Mouse (Mus musculus) forebrain, embryonic 15.5 days (tissue): ENCODE measurements around the gene Mavs. TPM values are rescaled to one million over a fixed set of nuclear protein-coding genes. Genes with fewer than 3 reads are reported as not detected.
A peak's percentile ranks its signal among the peaks of the same experiment; 100 is the strongest.

Experiments
- ATAC-seq: fragments of 200-750 bp; cut with Nextera tagmentation; replicated peaks from 2 replicates; pipeline ENCODE4 v1.8.0; 2017; ENCODE audit warnings: mild to moderate bottlenecking, moderate TSS enrichment, moderate library complexity
- H3K27ac ChIP-seq: fragments of 300-500 bp; sonication (generic); replicated peaks from 2 replicates; pipeline ENCODE4 v1.5.1; 2015; ENCODE audit warnings: mild to moderate bottlenecking, inconsistent platforms
- H3K27me3 ChIP-seq: fragments of 300-500 bp; sonication (generic); 2 replicates; pipeline ENCODE4 v1.6.1; 2015; ENCODE audit warnings: inconsistent platforms
- H3K36me3 ChIP-seq: fragments of 300-500 bp; sonication (generic); 2 replicates; pipeline ENCODE4 v1.6.1; 2015; ENCODE audit warnings: mild to moderate bottlenecking, inconsistent platforms
- H3K4me1 ChIP-seq: fragments of 300-500 bp; sonication (generic); 2 replicates; pipeline ENCODE4 v1.6.1; 2015; ENCODE audit warnings: inconsistent platforms
- H3K4me2 ChIP-seq: fragments of 300-500 bp; sonication (generic); replicated peaks from 2 replicates; pipeline ENCODE4 v1.6.1; 2015; ENCODE audit warnings: mild to moderate bottlenecking, inconsistent platforms
- H3K4me3 ChIP-seq: fragments of 300-500 bp; sonication (generic); 2 replicates; pipeline ENCODE4 v1.5.1; 2015; ENCODE audit warnings: mild to moderate bottlenecking, inconsistent platforms
- H3K9ac ChIP-seq: fragments of 300-500 bp; sonication (generic); replicated peaks from 2 replicates; pipeline ENCODE4 v1.6.1; 2015; ENCODE audit warnings: mild to moderate bottlenecking, inconsistent platforms
- H3K9me3 ChIP-seq: fragments of 300-500 bp; sonication (generic); 2 replicates; pipeline ENCODE4 v1.6.1; 2016; ENCODE audit warnings: inconsistent platforms
- WGBS: fragments of 180-500 bp; shearing (Covaris S2); methylation state at CpG from one replicate; pipeline ENCODE4 v1.1.7; 2015; ENCODE audit warnings: mixed read lengths; 5-methylcytosine and 5-hydroxymethylcytosine counted together
- polyA plus RNA-seq: library from polyadenylated mRNA; unstranded; fragments of >200 nt; fragmentation: Nextera tagmentation; extraction: Ambion mirVana; gene quantifications from 2 replicates; pipeline ENCODE4 v1.2.1, GENCODE M21; 2015

Mavs gene
- polyA plus RNA-seq: 5.9 and 6.4 TPM in 2 replicates

- no peak within 1 kb of the TSS for H3K27ac ChIP-seq
- 7% methylated on average over 29 of the region's 29 CpGs for WGBS
- H3K4me2 ChIP-seq: peak within 1 kb of the TSS; percentile 63
- H3K9ac ChIP-seq: peak within 1 kb of the TSS; percentile 33
- H3K27me3 ChIP-seq: no peaks in the 10 kb centered on the region
- no peaks in the 10 kb centered on the region for H3K36me3 ChIP-seq
- H3K4me3 ChIP-seq: peak within 1 kb of the TSS; percentile 43
- H3K4me1 ChIP-seq: peaks cover 14% of the 10 kb centered on the region
- peak; percentile 100 for ATAC-seq
- no peaks in the 10 kb centered on the region for H3K9me3 ChIP-seq
Measured at GRCm38 (mm10) chr2:131233307-131234126, at the start of gene Mavs. Mavs (plus strand) TSS chr2:131234063.

- peak overlapping the region; percentile 77 for H3K4me2 ChIP-seq
Measured at GRCm38 (mm10) chr2:131186343-131186742, 47.5 kb upstream of the Mavs start.

DNA sequence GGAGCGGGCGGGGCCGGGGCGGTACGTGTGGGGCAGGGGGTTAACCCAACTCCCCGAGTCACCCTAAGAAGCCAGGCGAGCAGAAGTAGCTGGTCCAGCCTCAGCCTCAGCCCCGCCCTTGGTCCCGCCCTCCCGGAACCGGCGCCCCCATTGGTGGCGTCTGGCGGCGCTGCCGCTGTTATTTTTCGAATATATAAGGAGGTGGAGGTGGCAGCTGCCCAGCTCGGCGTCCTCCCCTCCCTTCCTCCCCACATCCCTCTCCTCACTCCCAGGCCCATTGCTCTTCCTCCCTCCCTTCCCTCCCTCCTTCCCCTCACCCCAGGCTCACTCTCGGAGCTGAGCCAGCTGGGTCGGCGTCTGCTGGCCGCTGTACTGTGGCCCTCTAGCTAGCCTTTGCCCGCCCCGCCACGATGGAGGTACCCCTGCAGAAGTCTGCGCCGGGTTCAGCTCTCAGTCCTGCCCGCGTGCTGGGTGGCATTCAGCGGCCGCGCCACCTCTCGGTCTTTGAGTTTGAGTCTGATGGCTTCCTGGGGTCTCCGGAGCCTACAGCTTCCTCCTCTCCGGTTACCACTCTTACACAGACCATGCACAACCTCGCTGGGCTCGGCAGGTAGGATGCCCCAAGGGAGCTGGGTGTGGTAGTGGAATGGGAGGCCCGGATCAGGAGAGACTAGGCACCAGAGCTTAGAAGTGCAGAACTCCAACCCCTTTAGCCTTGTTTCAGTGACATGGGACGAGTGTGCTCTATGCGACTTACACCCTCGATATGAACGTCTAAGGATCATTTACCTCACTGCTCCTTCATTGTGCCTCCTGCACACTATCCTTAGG is 46.9 kb upstream of the Mavs start, which contains the start of the genes Cdc25b and Spef1:
TSS of gene Cdc25b (plus strand) at position 179 of the 831 bp plus-strand sequence.
TSS of gene Spef1 (minus strand) at position 512 of the 831 bp plus-strand sequence.
- no peaks in the 10 kb centered on the region for H3K27me3 ChIP-seq
- no peaks in the 10 kb centered on the region for H3K36me3 ChIP-seq
- H3K4me1 ChIP-seq: peaks cover 35% of the 10 kb centered on the region
- peak within 1 kb of the TSS; percentile 77 for H3K4me2 ChIP-seq
- WGBS: under 1% methylated on average over 43 of the region's 43 CpGs
- ATAC-seq: peak; percentile 85
- H3K4me3 ChIP-seq: peak within 1 kb of the TSS; percentile 62
- peak within 1 kb of the TSS; percentile 78 for H3K9ac ChIP-seq
- H3K9me3 ChIP-seq: no peaks in the 10 kb centered on the region
- H3K27ac ChIP-seq: peak within 1 kb of the TSS; percentile 70

More at GRCm38 (mm10) chr2:131186343-131186742, 47.5 kb upstream of the Mavs start:
- Histone ChIP-seq H3K9ac (peak overlapping the region; percentile 78), H3K36me3 (no peaks in the 10 kb centered on the region), H3K9me3 (no peaks in the 10 kb centered on the region), H3K4me1 (peaks cover 35% of the 10 kb centered on the region), H3K4me3 (peak overlapping the region; percentile 62), H3K27ac (peak overlapping the region; percentile 70; the same call in 1 of the 2 replicates), H3K27me3 (no peaks in the 10 kb centered on the region)
- ATAC-seq: no peak
- 4% methylated on average over 14 of the region's 14 CpGs for WGBS

DNA sequence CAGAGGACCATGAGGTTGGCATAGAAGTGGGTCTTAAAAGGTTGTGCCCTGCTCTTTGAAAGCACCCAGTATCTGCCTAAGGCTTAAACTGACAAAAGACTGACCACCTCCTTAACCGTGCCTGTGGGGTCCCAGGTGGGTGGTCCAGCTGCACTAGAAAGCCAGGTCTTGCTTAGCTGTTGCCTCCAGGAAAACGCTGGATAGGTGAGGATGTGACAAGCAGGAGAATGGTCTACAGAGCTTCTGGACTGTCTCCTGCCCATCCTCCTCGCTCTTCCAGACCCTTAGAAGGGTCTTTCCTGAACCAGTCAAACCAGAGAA is 46.3 kb upstream of the Mavs start:
- H3K27ac ChIP-seq: peak overlapping the region; percentile 70; the same call in 1 of the 2 replicates
- ATAC-seq: no peak
- 15% methylated on average over 3 of the region's 3 CpGs for WGBS

GRCm38 (mm10) chr2:131188311-131188710 is 45.6 kb upstream of the Mavs start:
- Histone ChIP-seq H3K27ac (no peak overlapping the region), H3K9ac (no peak overlapping the region), H3K36me3 (peaks cover 9% of the 10 kb centered on the region; the same call in 1 of the 2 replicates), H3K4me2 (no peak overlapping the region), H3K4me3 (no peak overlapping the region), H3K4me1 (peaks cover 35% of the 10 kb centered on the region), H3K9me3 (no peaks in the 10 kb centered on the region), H3K27me3 (no peaks in the 10 kb centered on the region)
- no peak for ATAC-seq
- WGBS: 95% methylated on average over 5 of the region's 5 CpGs

More for the DNA sequence above, 46.3 kb upstream of the Mavs start:
- Histone ChIP-seq H3K4me2 (peak overlapping the region; percentile 77), H3K9me3 (no peaks in the 10 kb centered on the region), H3K4me3 (peak overlapping the region; percentile 62), H3K27me3 (no peaks in the 10 kb centered on the region), H3K4me1 (peaks cover 35% of the 10 kb centered on the region), H3K36me3 (peaks cover 1% of the 10 kb centered on the region; the same call in 1 of the 2 replicates), H3K9ac (peak overlapping the region; percentile 78)

GRCm38 (mm10) chr2:131189521-131190309 is 44.1 kb upstream of the Mavs start:
- Histone ChIP-seq H3K27ac (peak overlapping the region; percentile 69; the same call in 1 of the 2 replicates), H3K4me2 (no peak overlapping the region), H3K9ac (no peak overlapping the region), H3K4me1 (peaks cover 35% of the 10 kb centered on the region), H3K27me3 (no peaks in the 10 kb centered on the region), H3K36me3 (peaks cover 16% of the 10 kb centered on the region; the same call in 1 of the 2 replicates), H3K4me3 (no peak overlapping the region), H3K9me3 (no peaks in the 10 kb centered on the region)
- ATAC-seq: no peak
- 33% methylated on average over 5 of the region's 5 CpGs for WGBS

GRCm38 (mm10) chr2:131190344-131191004 is 43.4 kb upstream of the Mavs start:
- no peak overlapping the region for H3K4me2 ChIP-seq
- H3K27ac ChIP-seq: peak overlapping the region; percentile 69
- 7% methylated on average over 10 of the region's 10 CpGs for WGBS
- no peak overlapping the region for H3K4me3 ChIP-seq
- H3K4me1 ChIP-seq: peaks cover 35% of the 10 kb centered on the region
- H3K9ac ChIP-seq: 0 out of 2 replicates have a peak overlapping the region, but pooled peaks have one; percentile 26
- no peaks in the 10 kb centered on the region for H3K27me3 ChIP-seq
- ATAC-seq: peak; percentile 38; the same call in 1 of the 2 replicates
- H3K9me3 ChIP-seq: no peaks in the 10 kb centered on the region
- peaks cover 16% of the 10 kb centered on the region; the same call in 1 of the 2 replicates for H3K36me3 ChIP-seq

DNA sequence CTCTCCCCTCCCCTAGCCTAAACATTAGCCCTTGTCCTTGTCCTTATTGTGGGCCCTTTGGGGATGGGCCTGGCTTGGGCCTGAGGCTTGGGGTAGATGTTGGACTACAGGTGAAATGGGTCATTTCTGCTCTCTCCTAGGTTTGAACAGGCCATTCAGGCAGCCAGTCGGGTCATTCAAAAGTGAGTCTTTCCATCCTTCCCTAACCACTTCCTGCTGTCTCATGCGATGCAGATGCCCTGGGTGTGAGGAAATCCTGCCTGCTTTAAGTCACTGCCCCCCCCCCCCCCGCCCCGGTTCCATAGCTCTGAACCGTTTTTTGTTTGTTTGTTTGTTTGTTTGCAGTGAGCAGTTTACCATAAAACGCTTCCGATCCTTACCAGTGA is 42.9 kb upstream of the Mavs start:
- Histone ChIP-seq H3K36me3 (peaks cover 16% of the 10 kb centered on the region; the same call in 1 of the 2 replicates), H3K4me2 (no peak overlapping the region), H3K27ac (peak overlapping the region; percentile 69), H3K9ac (0 out of 2 replicates have a peak overlapping the region, but pooled peaks have one; percentile 26), H3K9me3 (no peaks in the 10 kb centered on the region), H3K4me1 (peaks cover 35% of the 10 kb centered on the region), H3K4me3 (no peak overlapping the region), H3K27me3 (no peaks in the 10 kb centered on the region)
- 56% methylated on average over 7 of the region's 7 CpGs for WGBS
- no peak for ATAC-seq

DNA sequence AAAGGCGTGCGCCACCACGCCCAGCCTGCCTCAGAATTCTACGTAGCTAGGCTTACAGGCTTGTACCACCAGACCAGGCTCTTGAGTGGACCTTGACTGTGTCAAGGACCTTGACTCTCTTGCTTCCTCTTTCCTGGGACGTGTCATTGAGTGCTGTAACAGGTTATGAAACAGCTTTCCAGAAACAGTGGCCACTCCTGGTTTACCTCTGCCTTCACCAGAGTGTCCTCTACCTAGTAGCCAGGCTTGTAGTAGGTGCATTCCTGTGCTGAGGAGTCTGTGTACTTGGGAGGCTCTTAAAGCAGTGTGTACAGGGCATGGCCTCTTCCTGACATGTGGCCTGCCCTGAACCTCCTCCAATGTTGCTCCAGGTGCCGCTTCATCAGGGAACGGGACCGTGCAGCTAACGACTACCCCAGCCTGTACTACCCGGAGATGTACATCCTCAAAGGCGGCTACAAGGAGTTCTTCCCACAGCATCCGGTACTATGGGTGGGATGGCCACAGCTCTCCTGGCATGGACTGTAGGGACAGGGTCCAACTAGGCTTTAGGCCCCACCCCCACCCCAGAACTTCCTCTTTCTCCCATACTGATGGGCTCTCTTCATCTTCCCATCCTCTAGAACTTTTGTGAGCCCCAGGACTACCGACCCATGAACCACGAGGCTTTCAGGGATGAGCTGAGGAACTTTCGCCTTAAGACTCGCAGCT is 37.1 kb upstream of the Mavs start:
- no peak for ATAC-seq
- Histone ChIP-seq H3K4me3 (no peak overlapping the region), H3K36me3 (peaks cover 16% of the 10 kb centered on the region; the same call in 1 of the 2 replicates), H3K9ac (no peak overlapping the region), H3K27me3 (no peaks in the 10 kb centered on the region), H3K4me1 (no peaks in the 10 kb centered on the region), H3K9me3 (no peaks in the 10 kb centered on the region), H3K4me2 (no peak overlapping the region), H3K27ac (no peak overlapping the region)
- 93% methylated on average over 16 of the region's 16 CpGs for WGBS

DNA sequence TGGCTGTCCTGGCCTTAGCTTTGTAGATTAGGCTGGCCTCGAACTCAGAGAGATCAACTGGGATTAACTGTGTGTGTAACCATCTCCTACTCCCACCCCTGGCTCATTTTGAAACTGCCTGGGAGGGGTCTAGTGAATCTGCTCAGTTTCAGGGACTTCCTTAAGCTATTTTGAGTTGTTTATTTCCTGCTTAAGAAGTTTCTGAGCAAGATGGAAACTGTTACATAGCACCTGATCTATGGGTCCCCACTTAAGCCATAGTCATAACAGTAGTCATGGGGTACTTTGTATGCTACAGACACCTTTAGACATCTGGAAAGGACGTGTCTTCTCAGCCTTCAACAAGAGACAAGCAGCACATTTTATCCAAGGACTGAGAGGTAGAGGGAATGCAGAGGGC is 33.2 kb upstream of the Mavs start:
- Histone ChIP-seq H3K4me2 (no peak overlapping the region), H3K4me3 (no peak overlapping the region), H3K27me3 (no peaks in the 10 kb centered on the region), H3K4me1 (no peaks in the 10 kb centered on the region), H3K36me3 (no peaks in the 10 kb centered on the region), H3K9ac (no peak overlapping the region), H3K9me3 (no peaks in the 10 kb centered on the region), H3K27ac (no peak overlapping the region)
- no peak for ATAC-seq
- WGBS: 88% methylated on average over 2 of the region's 2 CpGs
